Mouse (Mus musculus): ENCODE measurements at regions not wholly inside any gene's neighbourhood (a gene's known extent, or its start where the extent isn't known, plus 50 kb on each side); places are given as distances from the start of the nearest gene placed in this dataset.
A peak's percentile ranks its signal among the peaks of the same experiment; 100 is the strongest.

DNA sequence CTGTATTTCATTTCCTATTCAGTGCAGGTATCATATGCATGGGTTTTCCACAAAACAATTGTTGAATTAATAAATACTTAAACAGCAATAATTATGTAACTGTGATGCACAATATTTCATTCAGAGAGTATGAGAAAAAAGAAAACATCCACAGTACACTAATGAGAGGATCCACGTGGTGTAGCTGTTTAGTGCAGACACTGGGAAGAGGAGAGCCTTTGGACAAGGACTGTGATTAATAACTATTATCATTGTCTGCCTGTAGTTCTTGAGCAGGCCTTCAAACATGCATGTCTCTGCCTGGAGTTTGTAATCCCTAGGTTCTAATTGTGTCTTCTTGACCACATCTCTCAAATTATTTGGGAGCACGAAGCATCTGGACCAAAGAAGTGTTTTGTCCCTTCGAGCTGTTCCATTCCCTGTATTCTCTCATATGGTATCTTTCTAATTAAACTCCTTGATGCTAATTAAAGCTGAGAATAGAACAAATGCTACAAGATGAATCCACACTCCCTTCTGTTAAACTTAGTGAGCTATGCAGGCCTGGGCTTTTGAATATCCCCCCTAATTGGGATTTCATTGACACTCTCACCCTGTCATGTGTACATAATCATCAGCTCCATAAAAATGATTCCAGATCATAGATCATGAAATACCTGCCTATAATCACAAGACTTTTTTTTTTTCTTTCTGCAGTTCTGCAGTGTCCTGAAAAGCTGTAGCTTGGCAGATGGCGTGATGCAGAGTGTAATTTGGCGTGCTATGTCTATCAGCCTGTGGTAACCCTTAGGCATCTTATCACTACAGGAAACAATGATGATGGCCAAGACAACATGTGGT is 1208.9 kb upstream of the G6pd2 start:
- DNase-seq, result peak; percentile 91

DNA sequence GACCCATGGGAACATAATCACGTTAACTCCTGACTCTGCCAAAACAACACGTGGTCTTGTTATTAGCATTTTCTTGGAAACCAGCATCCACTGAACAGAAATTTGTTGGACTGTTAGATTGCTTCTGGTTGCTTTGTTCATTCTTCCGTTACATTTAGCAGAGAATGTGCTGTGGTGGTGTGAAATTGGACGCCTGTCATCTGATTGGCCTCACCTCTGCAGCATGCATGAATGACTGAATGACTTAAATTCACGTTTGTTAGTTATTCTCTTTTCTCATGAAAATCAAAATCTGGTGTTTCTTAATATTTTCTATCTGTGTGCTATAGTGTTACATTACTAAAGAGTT is 1208.3 kb upstream of the G6pd2 start:
- no peak for DNase-seq

DNA sequence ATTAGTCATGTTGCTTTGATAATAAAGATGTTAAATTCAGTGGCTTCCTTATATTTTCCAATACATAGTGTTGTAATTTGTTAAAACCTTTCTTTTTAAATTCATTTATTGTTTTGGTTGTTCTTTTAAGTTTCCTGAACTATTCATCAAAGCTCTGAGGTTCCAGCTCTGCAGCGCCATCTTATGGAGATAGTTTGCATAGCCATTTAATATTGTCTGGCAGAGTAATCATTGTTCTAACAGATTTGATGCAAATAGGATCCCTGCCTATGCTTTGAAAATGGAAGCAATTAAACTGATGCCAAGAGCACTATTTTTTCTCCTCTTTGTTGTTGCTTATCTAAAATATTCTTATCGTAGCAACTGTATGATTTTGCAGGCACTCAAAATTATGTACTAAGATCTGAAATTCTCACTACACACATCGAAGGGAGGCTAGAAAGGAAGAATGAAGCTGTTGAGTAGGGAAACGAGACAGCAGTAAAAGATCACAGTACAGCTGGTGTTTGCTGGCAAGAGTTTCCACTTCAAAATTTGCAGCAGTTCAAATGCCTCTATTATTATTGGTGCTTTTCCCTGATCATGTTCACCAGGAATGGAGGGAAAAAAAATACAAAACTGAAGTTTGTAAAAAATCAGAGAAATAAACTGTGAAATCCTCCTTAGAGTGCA is 1199.5 kb upstream of the G6pd2 start:
- peak; percentile 64 for DNase-seq

Data from retina, postnatal 1 day (tissue).